Mouse (Mus musculus) spleen, adult 18-20 months (tissue): ENCODE data around the gene Ugt1a10.
A peak's percentile ranks its signal among the peaks of the same experiment; 100 is the strongest.

Experiments used
- DNase-seq, 2 experiments: peaks; one replicate each; pipeline ENCODE4 v3.0.0; 2022; ENCODE audit warnings: mixed read lengths in 2 of 2

Ugt1a10 gene

GRCm38 (mm10) chr1:88233421-88234247, 178.4 kb downstream of the Ugt1a10 start:
- DNase-seq, result peak in 1 of 2 experiments; percentile 17

- DNase-seq, result no peak
These were observed 179.0 kb downstream of the Ugt1a10 start for GRCm38 (mm10) chr1:88234248-88234610.

GRCm38 (mm10) chr1:88234646-88235045, 179.5 kb downstream of the Ugt1a10 start:
- no peak for DNase-seq

- peak in 1 of 2 experiments; percentile 24 for DNase-seq
These were observed 180.1 kb downstream of the Ugt1a10 start for GRCm38 (mm10) chr1:88235046-88235893.

GRCm38 (mm10) chr1:88235894-88236415, 180.8 kb downstream of the Ugt1a10 start:
- DNase-seq, result peak in 1 of 2 experiments; percentile 2

- peak in 1 of 2 experiments; percentile 17 for DNase-seq
These were observed 182.1 kb downstream of the Ugt1a10 start for GRCm38 (mm10) chr1:88237311-88237710.

GRCm38 (mm10) chr1:88238771-88239170, 183.6 kb downstream of the Ugt1a10 start:
- DNase-seq, result peak in 1 of 2 experiments; percentile 32

- peak in 1 of 2 experiments; percentile 8 for DNase-seq
These were observed 184.9 kb downstream of the Ugt1a10 start for GRCm38 (mm10) chr1:88240072-88240471.

GRCm38 (mm10) chr1:88240579-88240978, 185.4 kb downstream of the Ugt1a10 start:
- peak in 1 of 2 experiments; percentile 18 for DNase-seq

- peak in 1 of 2 experiments; percentile 22 for DNase-seq
These were observed 188.7 kb downstream of the Ugt1a10 start for GRCm38 (mm10) chr1:88243861-88244260.

GRCm38 (mm10) chr1:88245881-88246280, 190.7 kb downstream of the Ugt1a10 start:
- peak in 1 of 2 experiments; percentile 16 for DNase-seq

- no peak for DNase-seq
These were observed 191.2 kb downstream of the Ugt1a10 start for GRCm38 (mm10) chr1:88246386-88246785.

- peak in 1 of 2 experiments; percentile 16 for DNase-seq
These were observed 192.5 kb downstream of the Ugt1a10 start for GRCm38 (mm10) chr1:88247660-88248059.

- no peak for DNase-seq
These were observed 193.5 kb downstream of the Ugt1a10 start for GRCm38 (mm10) chr1:88248658-88249057.

GRCm38 (mm10) chr1:88249596-88249995, 194.4 kb downstream of the Ugt1a10 start:
- DNase-seq, result no peak

- no peak for DNase-seq
These were observed 194.8 kb downstream of the Ugt1a10 start for GRCm38 (mm10) chr1:88250023-88250422.

GRCm38 (mm10) chr1:88253106-88253505, 197.9 kb downstream of the Ugt1a10 start:
- peak in 1 of 2 experiments; percentile 36 for DNase-seq

- DNase-seq, result no peak
These were observed 198.4 kb downstream of the Ugt1a10 start for GRCm38 (mm10) chr1:88253540-88253939.

- peak in 1 of 2 experiments; percentile 32 for DNase-seq
These were observed 199.7 kb downstream of the Ugt1a10 start for GRCm38 (mm10) chr1:88254793-88255465.

- no peak for DNase-seq
These were observed 200.3 kb downstream of the Ugt1a10 start for GRCm38 (mm10) chr1:88255466-88255857.

- peak in 1 of 2 experiments; percentile 33 for DNase-seq
These were observed 201.0 kb downstream of the Ugt1a10 start for GRCm38 (mm10) chr1:88255989-88256754.
